8 mouse cellular contexts compared by ENCODE assay signal in genomic region chr1:135752737-135753348, GRCm38 (mm10). TPM values are rescaled to one million over a fixed set of nuclear protein-coding genes. Genes with fewer than 3 reads are reported as not detected.
DNase-seq lines count a peak whose midpoint lies in the region; ATAC-seq and TF ChIP-seq lines count a peak whose summit lies in the region.

No protein-coding gene starts in this region.

- no peak overlapping the region for H3K4me3 ChIP-seq in CH12.LX (replicated peaks in 1 of 3; ENCODE audit: low read depth in 2 of 3, low read length in 2 of 3, poor library complexity in 1 of 3)
- H3K4me3 ChIP-seq in forebrain, embryonic 11.5 days (ENCODE audit: low read depth, low read length): no peak overlapping the region
- H3K4me3 ChIP-seq in heart, embryonic 16.5 days (ENCODE audit: low read length): no peak overlapping the region
- H3K4me3 ChIP-seq in liver, embryonic 13.5 days (replicated peaks): no peak overlapping the region
- no peak overlapping the region for H3K4me3 ChIP-seq in neural tube, embryonic 11.5 days (ENCODE audit: low read depth, low read length)
- no peak overlapping the region for H3K4me3 ChIP-seq in stomach, embryonic 16.5 days (replicated peaks; ENCODE audit: low read length)

- peak; percentile 21 to 97; a peak in 3 of 4 replicates for TF ChIP-seq CTCF in CH12.LX (conservative IDR thresholded peaks at IDR 0.05 in 1 of 2, IDR thresholded peaks at IDR 0.05 in 1 of 2; ENCODE audit: low read depth in 2 of 2, low read length in 2 of 2)

- H3K79me2 ChIP-seq in CH12.LX (replicated peaks; ENCODE audit: control insufficient read depth, extremely low read depth, insufficient read depth, poor library complexity, severe bottlenecking): no peaks in the 10 kb centered on the region

- in situ Hi-C loops in CH12.LX (cut with MboI; ENCODE audit: low pct_ligation_motif_present, low pct_unique_long_range_greater_than_20kb, low sequenced_read_pairs): loop anchor here (5.0 kb wide), 1 partner anchor 34 kb away; no protein-coding TSS in a partner anchor

- H3K9ac ChIP-seq in CH12.LX (ENCODE audit: insufficient read depth, low read depth): no peak overlapping the region
- H3K9ac ChIP-seq in forebrain, embryonic 11.5 days (ENCODE audit: low read length): no peak overlapping the region
- H3K9ac ChIP-seq in heart, embryonic 16.5 days (ENCODE audit: low read length): peak overlapping the region; percentile 3; the same call in 1 of the 2 replicates
- H3K9ac ChIP-seq in liver, embryonic 13.5 days: no peak overlapping the region
- H3K9ac ChIP-seq in neural tube, embryonic 11.5 days (ENCODE audit: low read length): no peak overlapping the region
- H3K9ac ChIP-seq in stomach, embryonic 16.5 days (ENCODE audit: low read length): no peak overlapping the region

- TF ChIP-seq EP300 in CH12.LX (IDR thresholded peaks at IDR 0.05; ENCODE audit: low read length): no peak

- dilution Hi-C loops in CH12.LX (cut with MboI; ENCODE audit: extremely low pct_ligation_motif_present, extremely low pct_unique_long_range_greater_than_20kb, low sequenced_read_pairs): no loop called here

- TF ChIP-seq POLR2A in CH12.LX (IDR thresholded peaks at IDR 0.05; ENCODE audit: low read depth, low read length): no peak

- H3K27ac ChIP-seq in CH12.LX (ENCODE audit: insufficient read depth, low read depth): no peak overlapping the region
- no peak overlapping the region for H3K27ac ChIP-seq in forebrain, embryonic 11.5 days (ENCODE audit: low read depth, low read length)
- peak overlapping the region; percentile 14; the same call in 1 of the 2 replicates for H3K27ac ChIP-seq in heart, embryonic 16.5 days (ENCODE audit: low read length)
- H3K27ac ChIP-seq in liver, embryonic 13.5 days: no peak overlapping the region
- H3K27ac ChIP-seq in neural tube, embryonic 11.5 days (ENCODE audit: low read depth, low read length): no peak overlapping the region
- H3K27ac ChIP-seq in stomach, embryonic 16.5 days (ENCODE audit: low read length): peak overlapping the region; percentile 3; the same call in 1 of the 2 replicates

- ATAC-seq in forebrain, embryonic 11.5 days (replicated peaks; ENCODE audit: low FRiP score): peak; percentile 99
- peak; percentile 95 for ATAC-seq in heart, embryonic 16.5 days (replicated peaks; ENCODE audit: extremely low read depth, insufficient read depth, low FRiP score)
- ATAC-seq in liver, embryonic 13.5 days (ENCODE audit: low read depth): peak; percentile 97
- peak; percentile 95 for ATAC-seq in neural tube, embryonic 11.5 days (ENCODE audit: insufficient read depth, low FRiP score, low TSS enrichment)
- peak; percentile 97 for ATAC-seq in stomach, embryonic 16.5 days (ENCODE audit: insufficient read depth, low FRiP score)

- TF ChIP-seq RAD21 in CH12.LX (IDR thresholded peaks at IDR 0.05; ENCODE audit: low read depth, low read length): peak; percentile 82

- peaks cover 20 to 54% of the 10 kb centered on the region in 2 experiments for H3K4me1 ChIP-seq in CH12.LX (ENCODE audit: control insufficient read depth in 1 of 2, insufficient read depth in 2 of 2)
- no peaks in the 10 kb centered on the region for H3K4me1 ChIP-seq in forebrain, embryonic 11.5 days (replicated peaks; ENCODE audit: control insufficient read depth, insufficient read depth, low read length)
- H3K4me1 ChIP-seq in heart, embryonic 16.5 days (ENCODE audit: control insufficient read depth, insufficient read depth, low read length): peaks cover 8% of the 10 kb centered on the region
- H3K4me1 ChIP-seq in liver, embryonic 13.5 days (replicated peaks): no peaks in the 10 kb centered on the region
- no peaks in the 10 kb centered on the region for H3K4me1 ChIP-seq in neural tube, embryonic 11.5 days (ENCODE audit: control insufficient read depth, insufficient read depth, low read length)
- H3K4me1 ChIP-seq in stomach, embryonic 16.5 days (ENCODE audit: control insufficient read depth, insufficient read depth, low read length): peaks cover 7% of the 10 kb centered on the region; the same call in 1 of the 2 replicates

- H3K4me2 ChIP-seq in CH12.LX (ENCODE audit: insufficient read depth, low read depth, poor library complexity, severe bottlenecking): no peak overlapping the region
- H3K4me2 ChIP-seq in forebrain, embryonic 11.5 days (ENCODE audit: low read depth, low read length, severe bottlenecking): no peak overlapping the region
- H3K4me2 ChIP-seq in heart, embryonic 16.5 days (ENCODE audit: low read depth, low read length): no peak overlapping the region
- H3K4me2 ChIP-seq in liver, embryonic 13.5 days: no peak overlapping the region
- no peak overlapping the region for H3K4me2 ChIP-seq in neural tube, embryonic 11.5 days (ENCODE audit: low read depth)
- H3K4me2 ChIP-seq in stomach, embryonic 16.5 days (ENCODE audit: low read depth, low read length): no peak overlapping the region

- H3K9me3 ChIP-seq in CH12.LX (replicated peaks; ENCODE audit: low read length): no peaks in the 10 kb centered on the region
- no peaks in the 10 kb centered on the region for H3K9me3 ChIP-seq in forebrain, embryonic 11.5 days (ENCODE audit: control insufficient read depth, low read length)
- H3K9me3 ChIP-seq in heart, embryonic 16.5 days (replicated peaks; ENCODE audit: control insufficient read depth, low read length): no peaks in the 10 kb centered on the region
- no peaks in the 10 kb centered on the region for H3K9me3 ChIP-seq in liver, embryonic 13.5 days (replicated peaks)
- no peaks in the 10 kb centered on the region for H3K9me3 ChIP-seq in neural tube, embryonic 11.5 days (ENCODE audit: control insufficient read depth, low read length)
- H3K9me3 ChIP-seq in stomach, embryonic 16.5 days (replicated peaks; ENCODE audit: control insufficient read depth, low read length): no peaks in the 10 kb centered on the region

- DNase-seq in CH12.LX (ENCODE audit: extremely low read depth): peak; percentile 94
- peak; percentile 89 for DNase-seq in c-Kit-positive CD71-negative TER-119-negative erythroid progenitor cells, embryonic 14.5 days (ENCODE audit: low read depth)
- peak; percentile 97 for DNase-seq in forebrain, embryonic 11.5 days (ENCODE audit: low spot score)
- DNase-seq in kidney, postnatal 25 days: peak; percentile 94 to 98
- peak; percentile 90 for DNase-seq in liver, embryonic 13.5 days
- DNase-seq in neural tube, embryonic 11.5 days (ENCODE audit: low spot score): peak; percentile 93

- peaks cover 19 to 41% of the 10 kb centered on the region in 2 experiments for H3K36me3 ChIP-seq in CH12.LX (replicated peaks in 1 of 2; ENCODE audit: control insufficient read depth in 1 of 2, insufficient read depth in 1 of 2, low read length in 1 of 2)
- no peaks in the 10 kb centered on the region for H3K36me3 ChIP-seq in forebrain, embryonic 11.5 days (ENCODE audit: control insufficient read depth, insufficient read depth, low read length)
- H3K36me3 ChIP-seq in heart, embryonic 16.5 days (ENCODE audit: control insufficient read depth, insufficient read depth): peaks cover 26% of the 10 kb centered on the region
- peaks cover 44% of the 10 kb centered on the region for H3K36me3 ChIP-seq in liver, embryonic 13.5 days
- H3K36me3 ChIP-seq in neural tube, embryonic 11.5 days (ENCODE audit: control insufficient read depth, insufficient read depth, low read length): no peaks in the 10 kb centered on the region
- H3K36me3 ChIP-seq in stomach, embryonic 16.5 days (ENCODE audit: control insufficient read depth, insufficient read depth, low read length): peaks cover 26% of the 10 kb centered on the region; the same call in 1 of the 2 replicates

- 12% methylated on average over 10 of the region's 10 CpGs for WGBS in forebrain, embryonic 11.5 days
- WGBS in heart, embryonic 16.5 days: 8% methylated on average over 10 of the region's 10 CpGs
- WGBS in liver, embryonic 13.5 days (ENCODE audit: insufficient replicate concordance): 11% methylated on average over 10 of the region's 10 CpGs
- WGBS in neural tube, embryonic 11.5 days: 13% methylated on average over 10 of the region's 10 CpGs
- WGBS in stomach, embryonic 16.5 days: 10% methylated on average over 10 of the region's 10 CpGs

- H3K27me3 ChIP-seq in CH12.LX (replicated peaks): peaks cover 4% of the 10 kb centered on the region
- H3K27me3 ChIP-seq in forebrain, embryonic 11.5 days (ENCODE audit: control insufficient read depth, insufficient read depth, low read length): no peaks in the 10 kb centered on the region
- H3K27me3 ChIP-seq in heart, embryonic 16.5 days (ENCODE audit: control insufficient read depth, insufficient read depth, low read length): no peaks in the 10 kb centered on the region
- H3K27me3 ChIP-seq in liver, embryonic 13.5 days: 0 out of 2 replicates have a peak, but pooled peaks cover 2% of the 10 kb centered on the region
- no peaks in the 10 kb centered on the region for H3K27me3 ChIP-seq in neural tube, embryonic 11.5 days (ENCODE audit: control insufficient read depth, insufficient read depth, low read length)
- no peaks in the 10 kb centered on the region for H3K27me3 ChIP-seq in stomach, embryonic 16.5 days (ENCODE audit: control insufficient read depth, insufficient read depth, low read length)

RNA-seq across cellular contexts. Expression of gene Phlda3, which starts 13.1 kb away (rescaled TPM):
- total RNA-seq in CH12.LX (2012; rRNA removed) (76.8 and 98.1 TPM in 2 replicates), CH12.LX (2014; rRNA removed) (45.6 and 49.5 TPM in 2 replicates)
- 34.9 and 37.5 TPM in 2 replicates for polyA plus RNA-seq in CH12.LX (2012; ENCODE audit: insufficient read length, low read depth)
- 21.5 and 24.2 TPM in 2 replicates for polyA plus RNA-seq in forebrain, embryonic 11.5 days (2014; fragmentation: Nextera tagmentation; extraction: Ambion mirVana)
- 77.1 and 80.4 TPM in 2 replicates for polyA plus RNA-seq in heart, embryonic 16.5 days (2015; fragmentation: Nextera tagmentation; extraction: Ambion mirVana)
- 5.7 and 7.1 TPM in 2 replicates for polyA plus RNA-seq in liver, embryonic 13.5 days (2015; fragmentation: Nextera tagmentation; extraction: Ambion mirVana)
- 22.6 and 24.3 TPM in 2 replicates for polyA plus RNA-seq in neural tube, embryonic 11.5 days (2014; fragmentation: Nextera tagmentation; extraction: Ambion mirVana)
- 77.4 and 80.5 TPM in 2 replicates for polyA plus RNA-seq in stomach, embryonic 16.5 days (2015; fragmentation: Nextera tagmentation; extraction: Ambion mirVana)

RNA-seq across cellular contexts. Expression of gene Tnni1, which starts 26.4 kb away (rescaled TPM):
- total RNA-seq in CH12.LX (2012; rRNA removed): 1.5 and 1.6 TPM in 2 replicates
- 5.5 and 6.9 TPM in 2 replicates for total RNA-seq in CH12.LX (2014; rRNA removed)
- polyA plus RNA-seq in CH12.LX (2012; ENCODE audit: insufficient read length, low read depth): 3.5 and 4.2 TPM in 2 replicates
- 0.65 and 1.1 TPM in 2 replicates for polyA plus RNA-seq in forebrain, embryonic 11.5 days (2014; fragmentation: Nextera tagmentation; extraction: Ambion mirVana)
- 4,265 and 4,826 TPM in 2 replicates for polyA plus RNA-seq in heart, embryonic 16.5 days (2015; fragmentation: Nextera tagmentation; extraction: Ambion mirVana)
- polyA plus RNA-seq in liver, embryonic 13.5 days (2015; fragmentation: Nextera tagmentation; extraction: Ambion mirVana): 9.7 and 12.3 TPM in 2 replicates
- polyA plus RNA-seq in neural tube, embryonic 11.5 days (2014; fragmentation: Nextera tagmentation; extraction: Ambion mirVana): 57.6 and 70.7 TPM in 2 replicates
- polyA plus RNA-seq in stomach, embryonic 16.5 days (2015; fragmentation: Nextera tagmentation; extraction: Ambion mirVana): 6.2 and 84.9 TPM in 2 replicates

RNA-seq across cellular contexts. Expression of gene Csrp1, which starts 33.0 kb away (rescaled TPM):
- total RNA-seq in CH12.LX (2012; rRNA removed) (50.7 and 54.3 TPM in 2 replicates), CH12.LX (2014; rRNA removed) (44.7 and 49.4 TPM in 2 replicates)
- polyA plus RNA-seq in CH12.LX (2012; ENCODE audit: insufficient read length, low read depth): 45.9 and 52.5 TPM in 2 replicates
- 37.1 and 39.1 TPM in 2 replicates for polyA plus RNA-seq in forebrain, embryonic 11.5 days (2014; fragmentation: Nextera tagmentation; extraction: Ambion mirVana)
- polyA plus RNA-seq in heart, embryonic 16.5 days (2015; fragmentation: Nextera tagmentation; extraction: Ambion mirVana): 160 and 174 TPM in 2 replicates
- 33.8 and 36.8 TPM in 2 replicates for polyA plus RNA-seq in liver, embryonic 13.5 days (2015; fragmentation: Nextera tagmentation; extraction: Ambion mirVana)
- polyA plus RNA-seq in neural tube, embryonic 11.5 days (2014; fragmentation: Nextera tagmentation; extraction: Ambion mirVana): 47.5 and 51.1 TPM in 2 replicates
- polyA plus RNA-seq in stomach, embryonic 16.5 days (2015; fragmentation: Nextera tagmentation; extraction: Ambion mirVana): 229 and 245 TPM in 2 replicates

Comparison
In these comparisons a context has a peak if more than half of its experiments do, and no peak if none do; other contexts are left out.
1. H3K27ac ChIP-seq: peak in heart, embryonic 16.5 days (single experiment) and stomach, embryonic 16.5 days (single experiment); none in CH12.LX (single experiment), forebrain, embryonic 11.5 days (single experiment), liver, embryonic 13.5 days (single experiment) and neural tube, embryonic 11.5 days (single experiment).
2. RNA of gene Tnni1, which starts 26.4 kb away (polyA plus RNA-seq): 4,265 to 4,826 TPM in heart, embryonic 16.5 days; 6.2 to 84.9 TPM in stomach, embryonic 16.5 days, 57.6 to 70.7 TPM in neural tube, embryonic 11.5 days, 9.7 to 12.3 TPM in liver, embryonic 13.5 days, 3.5 to 4.2 TPM in CH12.LX and 0.65 to 1.1 TPM in forebrain, embryonic 11.5 days; every median in the first group is over 10 times any median in the second.
3. Peak in every context shown above with its lines, with median percentiles within 50 percentile points of each other: DNase-seq and ATAC-seq.